Mouse (Mus musculus) heart, adult 8-10 months (tissue): ENCODE data around the gene Coq10a. TPM values are rescaled to one million over a fixed set of nuclear protein-coding genes. Genes with fewer than 3 reads are reported as not detected.

Source experiments
- DNase-seq: peaks from one replicate; pipeline ENCODE4 v3.0.0; 2022; ENCODE audit warnings: low spot score
- total RNA-seq, 4 experiments: library from RNA; stranded (reverse); gene quantifications; 2 replicates each; pipeline ENCODE4 v1.2.4; 2022

Coq10a gene
- 100 to 1,000 TPM; 365 to 443 (median 423) TPM for total RNA-seq

DNA sequence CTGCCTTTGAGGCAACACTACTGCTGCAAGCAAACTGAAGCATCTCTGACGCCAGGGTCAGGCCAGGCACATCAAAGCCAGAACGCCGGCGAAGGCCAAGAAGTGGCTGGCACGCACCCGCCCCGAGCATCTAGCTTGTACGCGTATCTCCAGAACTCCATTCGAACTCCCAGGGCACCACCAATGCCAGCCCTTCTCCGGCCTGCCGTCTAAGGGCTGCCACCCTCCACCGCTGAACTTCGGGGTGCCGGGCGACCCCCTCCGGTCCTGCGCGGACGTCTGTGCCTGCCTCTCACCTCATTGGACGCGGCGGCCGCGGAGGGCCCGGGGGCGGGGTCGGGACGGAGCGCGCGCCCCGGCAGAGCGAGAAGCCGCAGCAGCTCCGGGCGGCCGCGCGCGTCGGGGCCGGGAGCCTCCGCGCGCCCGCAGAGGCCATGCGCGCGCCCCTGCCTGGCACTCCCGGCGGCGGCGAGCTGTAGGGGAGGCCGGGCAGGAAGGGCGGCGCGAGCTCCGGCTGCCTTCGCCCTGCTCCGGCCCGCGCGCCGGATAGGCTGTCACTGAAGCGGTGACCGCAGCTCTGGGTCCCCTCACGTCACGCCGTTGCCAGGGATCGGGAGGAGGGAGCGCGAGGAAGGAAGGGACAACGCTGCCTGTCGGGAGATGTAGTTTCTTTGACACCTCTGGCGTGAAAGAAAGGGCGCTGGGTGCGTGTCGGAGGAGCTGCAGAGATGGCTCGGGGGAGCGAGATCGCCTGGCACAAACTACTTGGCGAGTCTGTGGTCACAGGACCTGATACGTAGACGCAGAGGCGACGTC is at the start of gene Coq10a:
Coq10a (minus strand) TSS at position 596 of the 816 bp plus-strand sequence.
- DNase-seq, result peak; percentile 93

DNA sequence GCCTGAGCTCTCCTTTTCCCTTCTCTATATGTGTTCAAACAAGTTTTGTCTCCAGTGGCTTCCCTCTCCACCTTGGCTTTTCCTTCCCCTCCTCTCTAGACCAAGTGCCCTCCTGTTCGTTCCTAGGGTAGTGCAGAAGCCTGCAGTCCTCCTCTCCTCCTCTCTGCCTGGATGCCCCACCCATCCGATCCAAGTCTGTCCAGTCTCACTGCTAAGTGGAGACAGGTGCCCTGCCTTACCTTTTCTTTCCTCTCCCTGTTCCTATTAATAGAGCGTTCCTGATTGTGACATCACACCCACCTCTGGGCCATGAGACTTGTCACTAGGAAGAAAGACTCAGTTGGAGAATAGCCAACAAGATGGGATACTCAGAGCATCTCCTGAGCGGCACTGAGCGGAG is 46.1 kb upstream of the Coq10a start:
- no peak for DNase-seq

DNA sequence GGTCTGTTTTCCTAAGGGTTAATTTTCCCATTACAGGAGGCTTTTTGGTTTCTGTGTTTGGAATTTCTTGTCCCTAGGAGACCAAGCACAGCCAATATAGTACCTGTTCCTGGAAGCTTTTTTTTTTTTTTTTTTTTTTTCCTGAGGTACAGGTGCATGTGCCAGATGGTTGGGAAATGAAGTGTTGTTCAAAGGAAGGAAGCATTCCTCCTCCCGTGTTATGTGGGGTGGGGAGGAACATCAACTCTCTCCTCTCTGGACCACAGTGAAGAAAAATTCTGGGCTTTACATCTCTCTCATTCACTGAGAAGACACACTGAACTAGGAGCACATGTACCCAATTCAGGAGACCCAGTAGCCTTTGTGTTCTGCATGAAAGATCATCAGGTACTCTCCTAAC is 44.3 kb upstream of the Coq10a start:
- no peak for DNase-seq

DNA sequence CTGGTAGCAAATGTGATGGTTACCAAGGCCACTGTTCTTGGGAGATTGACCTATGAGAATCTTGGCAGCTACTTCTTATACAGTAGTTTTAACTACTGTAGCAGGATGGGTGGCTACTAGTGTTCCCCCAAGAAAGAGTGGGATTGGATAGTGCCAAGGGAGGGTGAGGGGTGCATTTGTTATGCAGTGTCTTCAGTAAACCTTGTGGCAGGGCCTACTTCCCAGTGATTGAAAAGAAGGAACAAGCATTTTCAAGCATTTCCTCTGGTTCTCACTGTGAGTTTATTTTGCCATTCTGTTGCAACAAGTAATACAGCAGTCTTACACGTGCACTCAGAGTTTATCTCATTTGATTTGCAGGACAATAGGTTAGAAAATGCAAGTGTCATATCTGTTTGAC is 43.8 kb upstream of the Coq10a start:
- DNase-seq, result no peak

DNA sequence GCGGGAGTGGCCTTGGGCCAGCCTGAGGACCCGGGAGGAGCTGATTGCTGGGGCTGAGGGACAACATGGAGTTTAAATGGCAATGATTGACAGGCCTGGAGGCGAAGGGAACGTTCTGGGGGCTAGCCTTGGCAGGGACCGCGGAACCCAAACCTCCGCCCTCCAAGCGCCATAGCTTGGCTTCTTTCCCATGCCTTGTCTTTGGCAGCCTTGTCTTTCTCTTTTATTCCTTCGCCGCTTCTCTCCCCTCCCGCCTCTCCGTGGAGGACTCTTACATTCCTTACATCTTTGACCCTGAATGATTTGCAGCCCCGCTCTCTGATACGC is 43.2 kb upstream of the Coq10a start:
- peak; percentile 28 for DNase-seq

DNA sequence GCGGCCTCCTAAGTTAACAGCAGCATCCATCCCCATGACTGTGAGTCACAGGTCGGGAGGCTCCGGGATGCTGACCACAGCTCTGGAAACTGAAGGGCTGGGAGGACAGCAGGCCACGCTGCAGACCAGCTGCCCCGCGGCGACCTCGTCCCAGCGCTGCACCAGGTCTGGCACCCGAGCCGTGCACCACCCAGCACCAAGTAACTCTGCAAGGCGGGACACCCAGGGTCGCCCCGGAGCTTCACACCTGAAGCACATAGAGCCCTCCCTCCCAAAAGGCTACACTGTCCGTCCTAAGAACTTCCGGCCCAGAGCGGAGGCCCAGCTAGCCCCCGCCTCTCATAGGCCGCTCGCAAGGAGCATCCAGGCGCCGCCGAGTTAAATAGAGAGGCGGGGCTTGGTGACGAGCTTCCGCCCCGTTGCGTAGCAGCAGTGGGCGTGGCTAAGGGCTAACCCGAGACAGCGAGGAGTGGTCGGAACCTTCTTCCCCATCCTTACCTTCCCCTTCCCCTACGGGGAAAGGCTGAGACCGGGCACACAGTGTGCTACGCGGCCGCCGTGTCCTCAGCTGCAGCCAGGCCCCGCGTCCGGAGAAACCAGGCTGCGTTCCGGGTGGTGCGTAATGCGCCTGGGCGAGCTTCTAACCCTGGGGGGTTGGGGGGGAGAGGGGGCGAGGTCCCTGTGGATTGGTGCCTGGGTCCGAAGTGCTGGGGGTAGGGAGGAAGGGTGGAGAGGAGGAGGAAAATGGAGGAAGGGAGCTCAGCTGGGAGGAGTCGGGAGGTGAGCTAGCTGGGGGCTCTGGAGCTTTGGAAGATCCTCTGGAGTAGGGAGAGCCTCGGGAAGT is 42.6 kb upstream of the Coq10a start, which contains the start of the genes Nabp2 and Rnf41:
Nabp2 (minus strand) TSS at position 282 of the 844 bp plus-strand sequence.
Rnf41 (plus strand) TSS at position 447 of the 844 bp plus-strand sequence.
- DNase-seq, result peak; percentile 96

DNA sequence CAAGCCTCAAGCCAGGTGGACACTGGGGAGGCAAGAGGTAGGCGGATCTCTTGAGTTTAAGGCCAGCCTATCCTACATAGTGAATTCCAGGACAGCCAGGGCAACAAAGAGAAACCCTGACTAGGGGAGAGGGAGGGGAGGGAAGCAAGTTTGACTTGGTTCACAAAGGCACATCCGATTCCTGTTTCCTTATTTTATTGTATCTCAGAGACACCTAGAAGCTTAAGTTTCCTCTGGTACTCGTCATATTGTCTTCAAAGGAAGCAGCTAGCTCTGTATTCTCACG is 41.7 kb upstream of the Coq10a start:
- DNase-seq, result peak; percentile 21

DNA sequence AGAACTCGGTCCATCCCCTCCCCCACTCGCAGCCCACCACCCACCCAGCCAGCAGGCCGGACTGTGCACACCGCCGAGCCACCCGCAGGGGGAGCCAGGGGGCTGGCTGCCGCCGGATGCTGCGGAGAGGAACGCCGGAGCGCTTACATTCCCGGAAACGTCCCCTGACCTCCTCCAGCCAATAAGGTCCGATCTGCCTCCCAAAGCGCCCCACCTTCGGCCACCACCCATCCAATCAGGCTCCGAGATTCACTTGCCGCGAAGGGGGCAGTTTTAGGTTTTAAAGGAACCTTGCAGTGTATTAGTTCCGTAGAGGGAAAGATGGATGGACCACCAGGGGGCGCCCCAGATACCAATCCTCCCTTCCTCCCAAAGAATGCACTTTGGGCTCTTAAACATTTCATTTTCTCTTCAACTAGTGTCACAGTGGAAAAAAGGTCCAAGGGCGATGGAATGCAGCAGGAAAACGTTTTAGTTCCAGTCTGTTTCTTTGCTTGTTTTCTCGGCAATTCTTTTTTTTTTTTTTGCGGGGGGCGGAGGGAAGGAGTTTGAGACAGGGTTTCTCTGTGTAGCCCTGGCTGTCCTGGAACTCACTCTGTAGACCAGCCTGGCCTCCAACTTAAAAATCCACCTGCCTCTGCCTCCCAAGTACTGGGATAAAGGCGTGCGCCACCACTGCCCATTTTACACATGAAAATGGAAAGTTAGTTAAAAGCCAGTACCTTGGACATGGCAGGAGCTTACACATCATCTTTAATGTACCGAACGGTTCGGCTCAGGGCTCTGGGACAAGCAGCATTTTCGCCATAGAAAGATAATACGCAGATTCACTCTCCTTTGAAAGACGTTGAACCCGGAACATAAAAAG is 41.1 kb upstream of the Coq10a start:
- DNase-seq, result peak; percentile 99

DNA sequence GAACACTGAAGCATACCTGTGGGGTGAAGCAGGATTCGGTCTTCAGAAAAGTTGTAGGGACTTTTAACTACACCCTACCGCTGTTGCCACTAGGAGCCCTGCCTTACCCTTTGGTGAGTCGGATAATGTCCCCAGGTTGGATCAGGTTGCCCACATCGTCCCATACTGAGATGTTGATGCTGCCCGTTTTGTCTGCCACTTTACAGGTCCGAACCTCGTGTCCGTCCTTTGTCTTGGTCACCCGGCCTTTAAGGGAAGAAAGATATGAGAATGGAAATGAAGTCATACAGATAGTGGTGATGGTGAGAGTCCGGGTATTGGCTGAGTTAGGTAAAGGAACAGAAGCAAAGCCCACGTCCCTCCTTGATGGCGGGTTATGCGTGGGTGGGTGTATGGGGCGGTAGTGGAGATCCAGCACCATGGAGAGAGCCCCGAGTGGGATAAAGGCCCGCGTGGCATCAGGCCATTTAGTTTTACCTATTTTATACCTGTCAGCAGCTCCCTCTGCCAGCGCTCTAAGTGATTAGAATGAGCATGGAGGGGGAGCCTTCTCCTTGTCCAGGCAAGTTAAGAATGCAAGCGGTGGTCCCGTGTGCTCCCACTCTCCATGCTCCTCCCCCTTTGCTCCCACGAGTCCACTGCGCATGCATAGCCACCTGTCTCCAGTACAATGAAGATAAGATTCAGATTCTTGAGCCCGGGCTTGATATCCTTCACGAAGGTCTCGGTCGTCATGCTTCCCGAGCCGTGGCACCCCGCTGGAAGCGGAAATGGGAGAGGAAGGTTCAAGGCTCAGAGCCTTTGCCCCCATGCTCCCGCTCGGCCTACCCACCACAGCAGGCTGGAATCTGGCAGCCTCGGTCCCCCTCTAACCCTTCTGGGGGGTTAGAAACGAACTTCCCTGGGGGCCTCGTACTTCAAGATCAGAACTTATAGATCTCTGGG is 40.1 kb upstream of the Coq10a start:
- DNase-seq, result no peak

DNA sequence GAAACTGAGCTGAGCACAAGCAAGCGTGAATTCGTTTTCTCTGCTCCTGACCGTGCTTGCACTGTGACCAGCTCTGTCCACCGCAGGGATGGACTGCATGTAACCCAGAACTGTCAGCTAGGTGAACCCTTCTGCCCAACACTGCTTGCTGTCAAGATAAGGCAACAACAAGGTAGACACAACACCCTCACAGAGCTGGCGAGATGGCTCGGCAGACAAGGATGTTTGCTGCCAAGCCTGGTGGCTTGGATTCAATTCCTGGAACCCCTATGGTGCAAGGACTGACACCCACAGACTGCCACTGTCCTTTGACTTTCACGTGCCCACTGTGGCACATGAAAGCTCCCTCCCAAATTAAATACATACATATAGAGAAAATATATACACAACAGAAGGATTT is 35.1 kb upstream of the Coq10a start:
- DNase-seq, result no peak

DNA sequence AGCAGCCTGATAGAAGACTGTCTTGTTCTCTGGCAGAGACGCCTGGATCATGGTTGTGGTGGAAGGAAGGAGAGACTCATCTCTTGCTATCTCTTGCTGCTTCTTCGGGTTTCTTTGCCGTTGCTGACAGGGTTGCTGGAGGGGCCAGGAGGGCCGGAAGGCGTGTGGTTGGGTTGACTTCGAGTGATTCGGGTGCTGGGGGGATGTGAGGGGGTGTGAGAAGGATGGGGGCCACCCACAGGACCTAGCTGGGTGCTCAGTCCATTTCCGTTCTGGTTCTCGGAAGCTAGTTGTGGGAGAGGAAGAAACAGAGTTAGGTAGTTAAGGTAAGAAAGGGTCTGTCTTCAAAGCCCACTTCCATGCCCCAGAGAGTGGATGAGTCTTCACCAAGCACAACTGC is 32.8 kb upstream of the Coq10a start:
- DNase-seq, result no peak

DNA sequence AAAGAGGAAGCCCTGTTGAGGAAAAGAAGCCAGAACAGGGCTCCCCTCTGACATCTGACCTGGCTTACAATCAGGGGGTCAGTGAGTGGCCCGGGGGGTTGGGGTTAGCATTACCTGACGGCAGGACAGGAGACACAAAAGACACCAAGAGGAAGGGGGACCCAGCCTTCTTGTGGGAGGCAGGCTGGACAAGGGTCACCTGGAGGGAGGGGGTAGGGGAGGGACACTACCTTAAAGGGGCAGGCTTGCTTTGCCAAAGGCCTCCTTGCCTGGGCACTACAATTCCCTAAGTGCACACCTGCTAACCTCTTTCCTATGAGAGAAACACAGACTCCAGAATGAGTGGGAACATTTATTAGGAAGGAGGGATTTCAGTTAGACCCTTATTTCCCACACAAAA is 32.3 kb upstream of the Coq10a start, which contains the start of gene Slc39a5:
Slc39a5 (minus strand) TSS at position 174 of the 400 bp plus-strand sequence.
- no peak for DNase-seq

DNA sequence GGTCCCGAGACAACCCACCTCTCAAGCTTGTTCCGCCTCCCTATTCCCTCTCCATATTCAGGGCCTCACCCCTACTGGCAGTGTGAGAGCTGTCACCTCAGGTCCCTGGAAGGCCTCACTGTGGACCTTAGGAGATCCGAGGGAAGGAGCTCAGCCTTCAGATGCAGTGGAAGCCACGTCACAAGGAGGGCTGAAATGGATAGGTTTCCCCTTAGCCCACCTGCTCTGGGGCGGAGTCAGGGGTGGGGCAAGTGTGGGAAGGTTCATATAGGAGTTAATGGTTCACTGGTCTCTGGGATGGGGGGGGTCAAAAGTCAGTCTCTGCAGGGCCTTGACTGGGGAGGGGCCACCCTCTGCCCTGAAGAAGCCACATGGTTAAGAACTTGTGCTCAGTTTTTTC is 31.5 kb upstream of the Coq10a start:
- no peak for DNase-seq

DNA sequence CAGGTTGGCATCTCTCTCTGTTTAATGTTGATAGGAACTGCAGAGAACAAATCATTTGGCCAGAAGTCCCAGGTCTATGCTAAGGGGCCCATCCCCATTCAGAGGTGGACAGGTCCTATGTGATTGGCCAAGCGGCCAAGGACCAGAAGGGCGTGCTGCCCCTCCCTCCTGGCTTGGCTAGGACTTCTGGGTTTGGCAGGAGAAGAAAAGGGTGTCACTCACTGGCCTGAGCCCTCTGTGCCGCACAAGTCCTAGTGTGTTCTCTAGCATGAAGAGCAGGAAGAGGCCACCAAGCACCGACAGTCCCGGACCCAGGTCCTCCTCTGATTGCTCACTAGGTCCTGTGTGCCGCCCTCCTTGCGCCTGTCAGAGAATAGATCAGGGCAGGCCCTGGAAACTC is 28.7 kb upstream of the Coq10a start:
- peak; percentile 34 for DNase-seq

DNA sequence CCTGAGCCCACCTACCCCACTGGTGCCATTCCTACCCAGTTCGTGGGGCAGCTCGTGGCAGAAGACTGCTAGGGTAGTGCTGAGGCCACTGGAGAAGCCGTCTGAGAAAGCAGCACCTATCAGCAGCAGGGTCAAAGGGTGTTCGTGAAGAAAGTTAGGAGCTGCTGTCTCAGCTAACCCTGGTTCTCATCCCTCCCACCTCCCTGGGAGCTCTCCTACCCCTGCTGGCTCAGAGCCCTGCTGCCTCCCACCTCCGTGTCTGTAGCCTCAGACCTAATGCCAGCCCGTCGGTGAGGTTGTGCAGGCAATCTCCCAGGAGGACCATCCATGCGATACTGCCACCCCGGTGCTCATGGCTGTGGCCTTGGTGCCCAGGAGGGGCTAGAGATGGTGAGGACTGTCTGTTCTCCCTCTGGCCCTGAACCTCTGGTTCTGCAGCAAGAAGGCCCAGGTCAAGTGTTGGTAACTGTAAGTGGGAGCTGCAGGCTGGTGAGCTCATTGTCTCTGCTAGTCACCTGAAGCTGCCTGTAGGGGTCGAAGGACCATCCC is 28.0 kb upstream of the Coq10a start:
- no peak for DNase-seq

DNA sequence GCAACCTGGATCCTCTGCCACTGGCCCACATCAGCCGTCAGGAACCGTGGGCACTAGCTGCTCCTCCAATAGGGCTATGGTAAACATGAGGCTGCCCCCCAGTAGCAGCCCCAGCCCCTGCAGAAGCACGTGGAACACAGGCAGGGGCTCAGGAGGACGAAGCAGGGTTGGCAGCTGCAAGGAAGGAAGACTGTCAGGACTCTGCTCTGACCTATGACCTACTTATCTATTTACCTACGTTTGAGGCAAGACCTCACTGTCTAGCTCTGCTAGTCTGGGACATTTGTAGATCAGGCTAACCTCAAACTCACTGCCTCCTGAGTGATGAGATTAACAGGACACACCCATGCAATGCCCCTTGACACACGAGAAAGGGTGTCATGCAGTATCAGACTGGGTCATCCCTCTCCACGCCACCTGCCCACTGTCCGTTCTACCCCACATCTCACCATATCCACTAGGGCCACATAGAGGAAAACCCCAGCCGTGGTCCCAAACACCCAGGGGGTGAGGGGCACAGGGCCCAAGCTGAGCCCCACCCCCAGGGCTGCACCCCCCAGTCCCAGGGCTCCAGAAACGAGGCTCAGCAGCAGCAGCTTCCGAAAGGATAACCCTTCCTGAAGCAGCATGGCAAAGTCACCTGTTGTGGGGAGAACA is 27.3 kb upstream of the Coq10a start:
- no peak for DNase-seq

DNA sequence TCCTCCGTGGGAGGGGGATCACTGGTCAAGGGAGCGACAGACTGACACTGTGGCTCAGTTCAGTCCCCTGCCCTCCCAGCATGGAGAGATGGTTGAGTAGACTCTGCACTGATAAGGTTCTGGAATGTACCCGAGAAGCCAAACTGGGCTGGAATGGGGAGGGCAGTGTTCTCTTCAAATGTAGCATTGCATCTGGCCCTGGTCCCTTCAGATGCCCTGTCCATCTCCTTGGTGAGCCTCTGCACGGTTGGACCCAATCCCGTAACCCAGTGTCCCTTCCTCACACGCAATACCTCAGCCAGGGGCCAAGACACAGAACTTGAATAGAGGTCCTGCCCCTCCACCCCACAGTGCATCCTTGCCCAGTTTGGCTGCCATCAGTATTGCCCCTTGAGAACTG is 23.1 kb upstream of the Coq10a start:
- DNase-seq, result peak; percentile 28

DNA sequence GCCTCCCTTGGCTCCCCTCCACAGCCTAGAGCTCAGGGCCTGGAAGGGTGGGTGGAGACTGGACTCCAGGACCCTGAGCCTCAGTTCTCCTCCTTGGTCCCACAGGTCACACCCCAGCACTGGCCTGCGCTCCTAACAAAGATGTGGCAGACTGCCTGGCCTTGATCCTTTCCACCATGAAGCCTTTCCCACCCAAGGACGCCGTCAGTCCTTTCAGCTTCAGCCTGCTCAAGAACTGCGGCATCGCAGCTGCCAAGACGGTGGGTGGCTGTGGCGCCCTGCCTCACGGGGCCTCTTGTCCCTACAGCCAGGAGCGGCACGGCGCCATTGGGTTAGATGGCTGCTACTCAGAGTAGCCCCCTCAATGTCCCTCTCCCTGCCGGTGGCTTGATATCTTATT is 21.6 kb upstream of the Coq10a start:
- no peak for DNase-seq

DNA sequence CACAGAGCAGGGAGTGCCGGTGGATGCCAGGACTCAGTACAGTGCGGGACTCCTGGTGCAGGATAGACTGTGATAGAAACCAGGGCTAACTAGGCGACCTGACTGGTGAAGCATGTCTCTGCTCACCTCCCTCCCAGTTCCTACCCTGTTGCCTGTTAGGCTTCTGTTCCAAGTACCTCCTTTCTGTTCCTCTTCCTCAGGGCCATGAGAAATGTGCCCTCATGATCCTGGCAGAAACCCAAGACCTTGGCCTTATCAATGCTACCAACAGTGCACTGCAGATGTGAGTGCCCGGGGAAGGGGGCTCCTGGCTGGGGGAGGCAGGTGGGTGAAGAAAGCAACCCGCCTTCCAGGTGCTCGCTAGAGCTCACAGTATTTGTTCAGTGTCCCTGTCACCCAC is 20.8 kb upstream of the Coq10a start:
- DNase-seq, result no peak

DNA sequence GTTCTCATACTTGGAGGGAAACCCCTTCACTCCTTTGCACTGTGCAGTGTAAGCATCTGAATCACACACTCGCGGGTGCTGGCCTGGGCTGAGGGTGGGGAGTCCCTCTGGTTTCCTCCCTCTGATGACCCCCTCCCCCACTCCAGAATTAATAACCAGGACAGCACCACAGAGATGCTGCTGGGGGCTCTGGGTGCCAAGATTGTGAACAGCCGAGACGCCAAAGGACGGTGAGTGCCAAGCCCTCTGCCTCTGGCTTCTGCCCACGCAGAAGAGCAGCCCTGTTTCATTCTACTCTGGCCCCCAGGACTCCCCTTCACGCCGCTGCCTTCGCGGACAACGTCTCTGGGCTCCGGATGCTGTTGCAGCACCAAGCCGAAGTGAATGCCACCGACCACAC is 20.1 kb upstream of the Coq10a start:
- DNase-seq, result no peak
